Mouse (Mus musculus) left cerebral cortex, postnatal 4 days (tissue): ENCODE measurements around the gene Taok1. TPM values are rescaled to one million over a fixed set of nuclear protein-coding genes. Genes with fewer than 3 reads are reported as not detected.
"Not testable (repeated sequence)": the region's sequence is repeated elsewhere in the genome, so short reads cannot be mapped to it uniquely, and the experiment has no call there.

Experiments used
- DNase-seq: peaks from one replicate; pipeline ENCODE4 v3.0.0-alpha.2; 2022
- intact Hi-C: fragments of 180-260 bp; cut with DNase I; formaldehyde crosslinking; loops from one replicate; pipeline ENCODE4 v1.15.1; 2025
- total RNA-seq, 2 experiments: library from RNA; stranded (reverse); gene quantifications; 2 replicates each; pipeline ENCODE4 v1.2.3; 2021

Gene Taok1
- total RNA-seq, 2 experiments from 2014 or later: 104 to 113 TPM

- intact Hi-C loops: no loop called here
- no peak for DNase-seq
These were observed 16.8 kb downstream of the Taok1 start for GRCm38 (mm10) chr11:77590801-77591200.

- intact Hi-C loops: no loop called here
- peak; percentile 2 for DNase-seq
These were observed 22.4 kb downstream of the Taok1 start for GRCm38 (mm10) chr11:77585201-77585600.

- intact Hi-C loops: no loop called here
- DNase-seq: no peak
These were observed 62.4 kb downstream of the Taok1 start for GRCm38 (mm10) chr11:77545261-77545660.

GRCm38 (mm10) chr11:77532202-77532846 is 75.3 kb downstream of the Taok1 start:
- intact Hi-C loops: no loop called here
- no peak for DNase-seq

- intact Hi-C loops: no loop called here
- no peak for DNase-seq
These were observed 76.8 kb downstream of the Taok1 start for GRCm38 (mm10) chr11:77530862-77531261.

GRCm38 (mm10) chr11:77529644-77530043 is 78.0 kb downstream of the Taok1 start:
- no peak for DNase-seq
- intact Hi-C loops: no loop called here

- DNase-seq, intact Hi-C loops: not testable (repeated sequence)
These were observed 79.2 kb downstream of the Taok1 start for GRCm38 (mm10) chr11:77528420-77528819.

- intact Hi-C loops: no loop called here
- no peak for DNase-seq
These were observed 81.7 kb downstream of the Taok1 start for GRCm38 (mm10) chr11:77525804-77526486.

GRCm38 (mm10) chr11:77520601-77521529 is 86.8 kb downstream of the Taok1 start:
- no peak for DNase-seq
- intact Hi-C loops: no loop called here

- intact Hi-C loops: no loop called here
- DNase-seq: no peak
These were observed 88.6 kb downstream of the Taok1 start, which contains the start of gene Gm10392 for GRCm38 (mm10) chr11:77519043-77519442. Gm10392 (minus strand) TSS chr11:77519198.

- no peak for DNase-seq
- intact Hi-C loops: no loop called here
These were observed 89.4 kb downstream of the Taok1 start for GRCm38 (mm10) chr11:77518051-77518798.

- DNase-seq: no peak
- intact Hi-C loops: no loop called here
These were observed 90.8 kb downstream of the Taok1 start for GRCm38 (mm10) chr11:77516553-77517425.

- intact Hi-C loops: no loop called here
- no peak for DNase-seq
These were observed 91.7 kb downstream of the Taok1 start, which contains the start of gene Trp53i13 for GRCm38 (mm10) chr11:77515637-77516552. Trp53i13 (minus strand) TSS chr11:77515980.

GRCm38 (mm10) chr11:77514832-77515636 is 92.6 kb downstream of the Taok1 start, which contains the start of gene Abhd15:
Abhd15 (plus strand) TSS chr11:77515121.
- DNase-seq: peak; percentile 74
- intact Hi-C loops: no loop called here

GRCm38 (mm10) chr11:77514281-77514831 is 93.3 kb downstream of the Taok1 start:
- intact Hi-C loops: no loop called here
- DNase-seq: no peak

- intact Hi-C loops: no loop called here
- DNase-seq: no peak
These were observed 93.8 kb downstream of the Taok1 start for GRCm38 (mm10) chr11:77513811-77514170.
